Mouse (Mus musculus) embryonic stem cell, embryonic (primary cell): Measurements from ENCODE around the gene Stox1.

Experiments used
- CTCF ChIA-PET, 4 experiments: fragments of 300-600 bp in 2 of 4; fragments of 350-600 bp in 2 of 4; sonication (Branson Sonifier 250); formaldehyde crosslinking; loops; one replicate each; lab custom pipeline; 2022; ENCODE audit warnings: inconsistent platforms in 2 of 4; lab: Charles Lee
- POLR2A ChIA-PET, 4 experiments: fragments of 300-600 bp in 2 of 4; fragments of 350-600 bp in 2 of 4; sonication (Branson Sonifier 250); formaldehyde crosslinking; loops; one replicate each; lab custom pipeline; 2022; ENCODE audit warnings: antibody characterized with exemption in 4 of 4, inconsistent platforms in 1 of 4; lab: Charles Lee

Gene Stox1

GRCm38 (mm10) chr10:62677329-62677728 is 48.6 kb downstream of the Stox1 start:
- POLR2A ChIA-PET: interaction anchor here in 1 of 4 experiments (1.2 kb wide), 2 partner anchors 10 to 14 kb away, joined by 3 read pairs; no protein-coding TSS in a partner anchor
- CTCF ChIA-PET: interaction anchor here in 1 of 4 experiments (0.6 to 1.1 kb wide), 2 partner anchors 27 to 339 kb away, joined by 3 to 7 read pairs; no protein-coding TSS in a partner anchor

- CTCF ChIA-PET: interaction anchor here in 1 of 4 experiments (1.7 kb wide), 1 partner anchor 127 kb away, joined by 5 read pairs; no protein-coding TSS in a partner anchor
- POLR2A ChIA-PET: interaction anchor here in 1 of 4 experiments (1.3 to 1.5 kb wide), 2 partner anchors 15 to 24 kb away, joined by 3 to 5 read pairs; no protein-coding TSS in a partner anchor
Measured at GRCm38 (mm10) chr10:62676196-62676595, 49.7 kb downstream of the Stox1 start.

- ChIA-PET POLR2A (interaction anchor here in 2 of 4 experiments (0.6 to 1.4 kb wide), 5 partner anchors 15 to 514 kb away, joined by 3 read pairs; partner anchors contain the start of gene Ddx50 (in 1 of the 2)), CTCF (interaction anchor here in 3 of 4 experiments (0.6 to 1.0 kb wide), 3 partner anchors 11 to 57 kb away, joined by 3 to 4 read pairs (median 3); no protein-coding TSS in a partner anchor)
Measured at GRCm38 (mm10) chr10:62672359-62672758, 53.6 kb downstream of the Stox1 start.

GRCm38 (mm10) chr10:62669245-62669644 is 56.7 kb downstream of the Stox1 start:
- POLR2A ChIA-PET: interaction anchor here in 2 of 4 experiments (0.7 to 1.0 kb wide), 3 partner anchors 19 to 76 kb away, joined by 3 to 5 read pairs (median 3); partner anchors contain the start of gene Ddx21 (in 1 of the 2)
- CTCF ChIA-PET: no interaction called here

GRCm38 (mm10) chr10:62668463-62668862 is 57.5 kb downstream of the Stox1 start:
- ChIA-PET POLR2A (interaction anchor here in 1 of 4 experiments (0.9 kb wide), 1 partner anchor 73 kb away, joined by 3 read pairs; no protein-coding TSS in a partner anchor), CTCF (no interaction called here)

GRCm38 (mm10) chr10:62668043-62668442 is 57.9 kb downstream of the Stox1 start:
- CTCF ChIA-PET: no interaction called here
- POLR2A ChIA-PET: interaction anchor here in 1 of 4 experiments (0.9 kb wide), 1 partner anchor 73 kb away, joined by 3 read pairs; no protein-coding TSS in a partner anchor

GRCm38 (mm10) chr10:62664963-62665590 is 60.9 kb downstream of the Stox1 start:
- POLR2A ChIA-PET: interaction anchor here in 3 of 4 experiments (0.6 to 6.9 kb wide), 5 partner anchors 9 to 65 kb away, joined by 3 to 52 read pairs (median 3); partner anchors contain the start of genes Ddx21 (in 1 of the 3) and Ddx50 (in 1 of the 3)
- CTCF ChIA-PET: interaction anchor here in 1 of 4 experiments (0.6 kb wide), 1 partner anchor 920 kb away, joined by 3 read pairs; no protein-coding TSS in a partner anchor

GRCm38 (mm10) chr10:62664171-62664570 is 61.8 kb downstream of the Stox1 start:
- POLR2A ChIA-PET: interaction anchor here in 1 of 4 experiments (6.9 kb wide), 1 partner anchor 13 kb away, joined by 52 read pairs; the partner anchor contains the start of gene Ddx50
- CTCF ChIA-PET: no interaction called here

GRCm38 (mm10) chr10:62656711-62657110 is 69.2 kb downstream of the Stox1 start:
- POLR2A ChIA-PET: no interaction called here
- CTCF ChIA-PET: no interaction called here

GRCm38 (mm10) chr10:62651961-62652360 is 74.0 kb downstream of the Stox1 start:
- POLR2A ChIA-PET: interaction anchor here in 3 of 4 experiments (0.6 to 6.2 kb wide), 23 partner anchors 9 to 644 kb away, joined by 3 to 52 read pairs (median 5); partner anchors contain the start of genes Ddx21 (in 2 of the 3), Kif1bp (in 2 of the 3), 4930507D05Rik (in 1 of the 3) and Ccar1 (in 1 of the 3)
- CTCF ChIA-PET: no interaction called here

GRCm38 (mm10) chr10:62650881-62651810 is 74.8 kb downstream of the Stox1 start, which contains the start of gene Ddx50:
Gene Ddx50 (minus strand): TSS chr10:62651218.
- ChIA-PET POLR2A (interaction anchor here (0.6 to 6.2 kb wide), 50 partner anchors 10 to 1199 kb away, joined by 3 to 52 read pairs (median 4); partner anchors contain the start of genes Ccar1 (in 2 of the 4), Ddx21 (in 2 of the 4), Kif1bp (in 2 of the 4) and Vps26a (in 2 of the 4)), CTCF (interaction anchor here in 3 of 4 experiments (0.5 to 1.1 kb wide), 7 partner anchors 26 to 1301 kb away, joined by 3 to 7 read pairs (median 3); no protein-coding TSS in a partner anchor)

GRCm38 (mm10) chr10:62650358-62650782 is 75.6 kb downstream of the Stox1 start:
- POLR2A ChIA-PET: interaction anchor here (0.6 to 6.2 kb wide), 42 partner anchors 11 to 1198 kb away, joined by 3 to 52 read pairs (median 4); partner anchors contain the start of genes Ccar1 (in 2 of the 4), Ddx21 (in 2 of the 4), 4930507D05Rik (in 1 of the 4) and Eif4ebp2 (in 1 of the 4)

More at GRCm38 (mm10) chr10:62650358-62650782, 75.6 kb downstream of the Stox1 start:
- CTCF ChIA-PET: interaction anchor here in 3 of 4 experiments (0.5 to 1.1 kb wide), 7 partner anchors 26 to 337 kb away, joined by 3 to 7 read pairs (median 3); partner anchors contain the start of gene Hkdc1 (in 1 of the 3)
